Mouse (Mus musculus) forebrain, embryonic 11.5 days (tissue): Measurements from ENCODE around the gene Rimbp3. TPM values are rescaled to one million over a fixed set of nuclear protein-coding genes. Genes with fewer than 3 reads are reported as not detected.

Source experiments
- ATAC-seq: fragments of 200-750 bp; cut with Nextera tagmentation; replicated peaks from 2 replicates; pipeline ENCODE4 v1.8.0; 2017; ENCODE audit warnings: moderate TSS enrichment; ENCODE audit not compliant: low FRiP score
- DNase-seq: peaks from one replicate; pipeline ENCODE4 v3.0.0-alpha.2; 2017; ENCODE audit warnings: low spot score
- H3K27ac ChIP-seq: fragments of 300-500 bp; sonication (generic); 2 replicates; pipeline ENCODE4 v1.5.1; 2014; ENCODE audit warnings: low read depth, low read length
- H3K27me3 ChIP-seq: fragments of 300-500 bp; sonication (generic); 2 replicates; pipeline ENCODE4 v1.6.1; 2014; ENCODE audit warnings: mild to moderate bottlenecking, low read length, mixed read lengths; ENCODE audit not compliant: control insufficient read depth, insufficient read depth
- H3K36me3 ChIP-seq: fragments of 300-500 bp; sonication (generic); 2 replicates; pipeline ENCODE4 v1.6.1; 2014; ENCODE audit warnings: mild to moderate bottlenecking, low read length, moderate library complexity, mixed read lengths; ENCODE audit not compliant: control insufficient read depth, insufficient read depth
- H3K4me1 ChIP-seq: fragments of 300-500 bp; sonication (generic); replicated peaks from 2 replicates; pipeline ENCODE4 v1.6.1; 2014; ENCODE audit warnings: low read length, mixed read lengths; ENCODE audit not compliant: control insufficient read depth, insufficient read depth
- H3K4me2 ChIP-seq: fragments of 300-500 bp; sonication (generic); 2 replicates; pipeline ENCODE4 v1.6.1; 2014; ENCODE audit warnings: low read depth, mild to moderate bottlenecking, low read length, moderate library complexity, mixed read lengths; ENCODE audit not compliant: severe bottlenecking
- H3K4me3 ChIP-seq: fragments of 300-500 bp; sonication (generic); 2 replicates; pipeline ENCODE4 v1.5.1; 2014; ENCODE audit warnings: low read depth, low read length
- H3K9ac ChIP-seq: fragments of 300-500 bp; sonication (generic); 2 replicates; pipeline ENCODE4 v1.6.1; 2014; ENCODE audit warnings: low read length
- H3K9me3 ChIP-seq: fragments of 300-500 bp; sonication (generic); 2 replicates; pipeline ENCODE4 v1.6.1; 2016; ENCODE audit warnings: low read length, mixed read lengths; ENCODE audit not compliant: control insufficient read depth
- WGBS: fragments of 180-500 bp; shearing (Covaris S2); extraction: QIAGEN DNeasy Blood & Tissue Kit; methylation state at CpG from one replicate; pipeline ENCODE4 v1.1.7; 2014; 5-methylcytosine and 5-hydroxymethylcytosine counted together
- polyA plus RNA-seq: library from polyadenylated mRNA; unstranded; fragments of >200 nt; fragmentation: Nextera tagmentation; extraction: Ambion mirVana; gene quantifications from 2 replicates; pipeline ENCODE4 v1.2.1, GENCODE M21; 2014

Gene Rimbp3
- polyA plus RNA-seq, 1 experiment from 2014 or later: 1.9 TPM

DNA sequence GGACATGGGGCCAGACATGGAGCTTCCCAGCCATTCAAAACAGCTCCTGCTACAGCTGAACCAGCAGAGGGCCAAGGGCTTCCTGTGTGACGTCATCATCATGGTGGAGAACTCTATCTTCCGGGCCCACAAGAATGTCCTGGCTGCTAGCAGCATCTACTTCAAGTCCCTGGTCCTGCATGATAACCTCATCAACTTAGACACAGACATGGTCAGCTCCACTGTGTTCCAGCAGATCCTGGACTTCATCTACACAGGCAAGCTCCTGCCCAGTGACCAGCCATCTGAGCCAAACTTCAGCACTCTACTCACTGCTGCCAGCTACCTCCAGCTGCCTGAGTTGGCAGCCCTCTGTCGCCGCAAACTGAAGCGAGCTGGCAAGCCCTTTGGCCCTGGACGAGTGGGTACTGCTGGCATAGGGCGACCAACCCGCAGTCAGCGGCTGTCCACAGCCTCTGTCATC lies 49.0 kb downstream of the Rimbp3 start:
- Histone ChIP-seq H3K4me2 (no peak overlapping the region), H3K27ac (no peak overlapping the region), H3K27me3 (no peaks in the 10 kb centered on the region), H3K9ac (no peak overlapping the region), H3K9me3 (no peaks in the 10 kb centered on the region), H3K4me3 (no peak overlapping the region), H3K4me1 (peaks cover 13% of the 10 kb centered on the region; the same call in 1 of the 2 replicates), H3K36me3 (peaks cover 6% of the 10 kb centered on the region; the same call in 1 of the 2 replicates)
- DNase-seq: no peak
- WGBS: 93% methylated on average over 9 of the region's 9 CpGs
- ATAC-seq: no peak

DNA sequence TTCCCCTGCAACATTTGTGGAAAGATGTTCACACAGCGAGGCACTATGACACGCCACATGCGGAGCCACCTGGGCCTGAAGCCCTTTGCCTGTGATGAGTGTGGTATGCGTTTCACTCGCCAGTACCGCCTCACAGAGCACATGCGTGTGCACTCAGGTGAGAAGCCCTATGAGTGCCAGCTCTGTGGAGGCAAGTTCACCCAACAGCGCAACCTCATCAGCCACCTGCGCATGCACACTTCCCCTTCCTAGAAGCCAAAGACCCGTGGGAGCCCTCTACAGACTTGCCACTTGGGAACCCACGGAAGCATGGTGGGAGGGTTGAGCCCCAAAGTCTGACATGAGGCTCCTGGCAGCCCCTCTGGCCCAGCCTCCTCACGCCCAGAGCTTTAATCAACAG lies 50.5 kb downstream of the Rimbp3 start:
- H3K4me2 ChIP-seq: no peak overlapping the region
- no peak overlapping the region for H3K27ac ChIP-seq
- no peak overlapping the region for H3K9ac ChIP-seq
- no peak overlapping the region for H3K4me3 ChIP-seq
- WGBS: 98% methylated on average over 12 of the region's 12 CpGs
- H3K9me3 ChIP-seq: no peaks in the 10 kb centered on the region
- peaks cover 4% of the 10 kb centered on the region; the same call in 1 of the 2 replicates for H3K4me1 ChIP-seq
- no peaks in the 10 kb centered on the region for H3K27me3 ChIP-seq
- peaks cover 6% of the 10 kb centered on the region; the same call in 1 of the 2 replicates for H3K36me3 ChIP-seq
- ATAC-seq: no peak
- no peak for DNase-seq

DNA sequence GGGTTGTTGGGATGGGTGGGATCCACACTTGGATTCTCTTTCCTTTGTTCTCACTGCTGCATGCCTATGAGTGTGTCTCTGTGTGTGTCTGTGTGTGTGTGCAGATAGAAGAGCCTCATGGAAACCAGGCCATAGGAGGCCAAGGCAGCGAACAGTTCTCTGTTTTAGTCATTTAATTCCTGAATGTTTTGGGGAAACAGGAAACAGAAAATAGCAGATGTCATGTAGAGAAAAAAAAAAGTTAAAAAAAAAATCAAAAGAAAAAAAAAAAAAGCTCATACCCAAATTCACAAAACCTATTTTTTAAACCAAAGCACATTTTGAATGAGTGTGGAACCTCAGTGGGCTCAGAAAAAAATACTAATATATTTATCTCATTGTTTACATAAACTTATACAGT lies 52.9 kb downstream of the Rimbp3 start:
- WGBS: 90% methylated on average over 1 of the region's 1 CpGs
- Histone ChIP-seq H3K4me2 (no peak overlapping the region), H3K4me3 (no peak overlapping the region), H3K9ac (no peak overlapping the region), H3K36me3 (peaks cover 6% of the 10 kb centered on the region; the same call in 1 of the 2 replicates), H3K9me3 (no peaks in the 10 kb centered on the region), H3K27me3 (no peaks in the 10 kb centered on the region), H3K4me1 (no peaks in the 10 kb centered on the region), H3K27ac (no peak overlapping the region)
- ATAC-seq: no peak
- DNase-seq: no peak

Other genes starting within 250 kb of the Rimbp3 start
- 197 and 202 TPM in 2 replicates for gene Mapk1, start 225.2 kb upstream of the Rimbp3 start, polyA plus RNA-seq
- 119 and 130 TPM in 2 replicates for gene Ypel1, start 138.9 kb upstream of the Rimbp3 start, polyA plus RNA-seq
- gene Ppil2, start 97.3 kb upstream of the Rimbp3 start, polyA plus RNA-seq: 153 and 156 TPM in 2 replicates
- 104 and 111 TPM in 2 replicates for gene 2610318N02Rik, start 83.4 kb upstream of the Rimbp3 start, polyA plus RNA-seq
- 64.9 and 68.4 TPM in 2 replicates for gene Sdf2l1, start 76.2 kb upstream of the Rimbp3 start, polyA plus RNA-seq
- 5.7 and 6.0 TPM in 2 replicates for gene Ydjc, start 64.0 kb upstream of the Rimbp3 start, polyA plus RNA-seq
- gene Ccdc116, start 61.4 kb upstream of the Rimbp3 start, polyA plus RNA-seq: 0.61 and 0.97 TPM in 2 replicates
- gene Ube2l3, start 6.0 kb upstream of the Rimbp3 start, polyA plus RNA-seq: 379 and 399 TPM in 2 replicates
- gene Hic2, start 25.0 kb downstream of the Rimbp3 start, polyA plus RNA-seq: 10.7 and 11.3 TPM in 2 replicates
- 7.7 and 10.5 TPM in 2 replicates for gene Tmem191c, start 67.5 kb downstream of the Rimbp3 start, polyA plus RNA-seq
- 0.20 and 0.48 TPM in 2 replicates for gene Serpind1, start 122.8 kb downstream of the Rimbp3 start, polyA plus RNA-seq
- 6.7 and 6.9 TPM in 2 replicates for gene Snap29, start 197.4 kb downstream of the Rimbp3 start, polyA plus RNA-seq
- gene Pi4ka, start 197.7 kb downstream of the Rimbp3 start, polyA plus RNA-seq: 49.3 and 54.3 TPM in 2 replicates
- 96.7 and 102 TPM in 2 replicates for gene Crkl, start 243.4 kb downstream of the Rimbp3 start, polyA plus RNA-seq